Mouse (Mus musculus) embryonic facial prominence, embryonic 13.5 days (tissue): Measurements from ENCODE around the gene Itgb4. TPM values are rescaled to one million over a fixed set of nuclear protein-coding genes. Genes with fewer than 3 reads are reported as not detected.

Experiments
- ATAC-seq: fragments of 200-750 bp; cut with Nextera tagmentation; 2 replicates; pipeline ENCODE4 v1.8.0; 2017; ENCODE audit warnings: low read depth; ENCODE audit not compliant: insufficient number of reproducible peaks, insufficient read depth, low FRiP score, low TSS enrichment
- H3K27ac ChIP-seq: fragments of 300-500 bp; sonication (generic); 2 replicates; pipeline ENCODE4 v1.5.1; 2015; ENCODE audit warnings: moderate library complexity, mild to moderate bottlenecking, inconsistent platforms
- H3K27me3 ChIP-seq: fragments of 300-500 bp; sonication (generic); 2 replicates; pipeline ENCODE4 v1.6.1; 2015; ENCODE audit warnings: mild to moderate bottlenecking, inconsistent platforms
- H3K36me3 ChIP-seq: fragments of 300-500 bp; sonication (generic); 2 replicates; pipeline ENCODE4 v1.6.1; 2015; ENCODE audit warnings: mild to moderate bottlenecking, inconsistent platforms
- H3K4me1 ChIP-seq: fragments of 300-500 bp; sonication (generic); 2 replicates; pipeline ENCODE4 v1.6.1; 2015; ENCODE audit warnings: inconsistent platforms
- H3K4me2 ChIP-seq: fragments of 300-500 bp; sonication (generic); 2 replicates; pipeline ENCODE4 v1.6.1; 2015; ENCODE audit warnings: moderate library complexity, mild to moderate bottlenecking, inconsistent platforms
- H3K4me3 ChIP-seq: fragments of 300-500 bp; sonication (generic); 2 replicates; pipeline ENCODE4 v1.5.1; 2015; ENCODE audit warnings: mild to moderate bottlenecking, inconsistent platforms
- H3K9ac ChIP-seq: fragments of 300-500 bp; sonication (generic); 2 replicates; pipeline ENCODE4 v1.6.1; 2015; ENCODE audit warnings: mild to moderate bottlenecking, inconsistent platforms
- H3K9me3 ChIP-seq: fragments of 300-500 bp; sonication (generic); 2 replicates; pipeline ENCODE4 v1.6.1; 2016; ENCODE audit warnings: inconsistent platforms
- WGBS: fragments of 180-500 bp; shearing (Covaris S2); methylation state at CpG from one replicate; pipeline ENCODE4 v1.1.7; 2015; ENCODE audit warnings: mixed read lengths; 5-methylcytosine and 5-hydroxymethylcytosine counted together
- polyA plus RNA-seq: library from polyadenylated mRNA; unstranded; fragments of >200 nt; fragmentation: Nextera tagmentation; extraction: Ambion mirVana; gene quantifications from 2 replicates; pipeline ENCODE4 v1.2.1, GENCODE M21; 2015

Gene Itgb4
- polyA plus RNA-seq, 1 experiment from 2014 or later, result 11.6 TPM

DNA sequence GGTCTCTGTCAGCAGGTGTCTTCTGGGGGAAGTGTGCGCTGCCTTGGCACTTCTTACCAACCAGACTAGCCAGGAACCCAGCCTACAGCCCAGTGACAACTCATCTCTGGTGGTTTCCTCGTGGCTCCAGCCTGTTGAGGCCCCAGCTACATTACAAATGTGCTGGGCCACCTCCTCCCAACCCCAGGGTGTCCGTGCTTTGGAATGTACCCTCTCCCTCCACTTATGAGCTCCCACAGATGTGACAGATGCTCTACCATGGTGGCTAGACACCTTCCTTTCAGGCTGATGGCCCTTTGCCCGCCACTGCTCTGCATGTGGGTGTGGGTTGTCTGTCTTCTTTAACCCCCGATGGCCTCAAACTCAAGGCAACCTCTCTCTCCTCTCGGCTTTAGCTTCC is 27.2 kb downstream of the Itgb4 start:
- Histone ChIP-seq H3K4me2 (no peak overlapping the region), H3K9ac (no peak overlapping the region), H3K27me3 (peaks cover 5% of the 10 kb centered on the region; the same call in 1 of the 2 replicates), H3K9me3 (no peaks in the 10 kb centered on the region), H3K27ac (no peak overlapping the region), H3K4me1 (peaks cover 33% of the 10 kb centered on the region), H3K4me3 (no peak overlapping the region), H3K36me3 (peaks cover 7% of the 10 kb centered on the region; the same call in 1 of the 2 replicates)
- no peak for ATAC-seq
- WGBS, result 69% methylated on average over 6 of the region's 6 CpGs

DNA sequence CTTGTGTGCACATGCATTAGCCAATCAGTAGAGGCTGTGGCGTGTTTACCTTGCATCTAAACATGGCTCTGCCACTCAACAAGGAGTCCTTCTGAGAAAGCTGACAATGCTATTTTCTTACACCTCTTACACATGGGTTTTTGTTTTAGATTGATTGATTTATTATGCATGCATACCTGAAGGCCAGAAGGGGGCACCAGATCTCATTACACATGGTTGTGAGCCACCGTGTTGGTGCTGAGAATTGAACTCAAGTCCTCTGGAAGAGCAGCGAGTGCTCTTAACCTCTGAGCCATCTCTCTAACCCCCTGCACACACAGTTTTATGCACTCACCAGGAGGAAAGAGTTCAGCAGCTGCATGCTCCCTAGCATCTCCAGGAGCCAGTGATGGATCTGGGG is 28.4 kb downstream of the Itgb4 start:
- Histone ChIP-seq H3K27ac (no peak overlapping the region), H3K9me3 (no peaks in the 10 kb centered on the region), H3K9ac (no peak overlapping the region), H3K4me3 (no peak overlapping the region), H3K4me1 (peaks cover 33% of the 10 kb centered on the region), H3K4me2 (no peak overlapping the region), H3K27me3 (peaks cover 5% of the 10 kb centered on the region; the same call in 1 of the 2 replicates), H3K36me3 (peaks cover 18% of the 10 kb centered on the region)
- ATAC-seq, result no peak
- WGBS, result 93% methylated on average over 3 of the region's 3 CpGs

DNA sequence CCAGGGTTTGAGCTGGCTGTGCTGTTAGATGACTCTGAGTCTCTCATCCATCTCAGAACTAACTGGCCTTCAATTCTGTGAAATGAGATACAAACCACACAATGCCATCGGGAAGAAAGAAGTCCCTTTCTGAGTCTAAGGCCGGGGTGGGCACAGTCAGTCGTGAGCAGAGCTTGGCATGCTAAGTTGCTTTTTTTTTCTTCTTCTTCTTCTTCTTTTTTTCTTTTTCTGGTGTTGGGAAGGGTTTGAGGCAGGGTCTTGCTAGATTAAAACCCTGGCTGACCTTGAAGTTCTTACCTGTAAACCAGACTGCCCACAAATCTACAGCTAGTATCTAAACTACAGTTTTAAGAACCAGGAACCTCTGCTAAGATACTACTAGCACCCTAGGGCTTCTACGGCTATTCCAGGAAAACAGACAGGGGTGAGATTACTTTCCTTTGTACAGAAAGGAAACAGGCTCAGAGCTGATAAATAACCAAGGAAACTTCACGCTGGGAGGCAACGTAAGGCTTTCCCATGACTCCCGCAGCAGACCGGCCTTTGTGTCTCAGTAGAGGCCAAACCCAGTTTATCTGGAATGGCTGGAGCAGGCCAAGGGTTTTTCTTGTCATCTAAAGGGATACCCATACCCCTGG is 29.8 kb downstream of the Itgb4 start:
- Histone ChIP-seq H3K9ac (peak overlapping the region; percentile 74), H3K4me1 (peaks cover 33% of the 10 kb centered on the region), H3K9me3 (no peaks in the 10 kb centered on the region), H3K27ac (peak overlapping the region; percentile 76), H3K36me3 (peaks cover 32% of the 10 kb centered on the region), H3K4me3 (peak overlapping the region; percentile 38), H3K27me3 (peaks cover 5% of the 10 kb centered on the region; the same call in 1 of the 2 replicates), H3K4me2 (peak overlapping the region; percentile 70)
- 31% methylated on average over 8 of the region's 8 CpGs for WGBS
- no peak for ATAC-seq

DNA sequence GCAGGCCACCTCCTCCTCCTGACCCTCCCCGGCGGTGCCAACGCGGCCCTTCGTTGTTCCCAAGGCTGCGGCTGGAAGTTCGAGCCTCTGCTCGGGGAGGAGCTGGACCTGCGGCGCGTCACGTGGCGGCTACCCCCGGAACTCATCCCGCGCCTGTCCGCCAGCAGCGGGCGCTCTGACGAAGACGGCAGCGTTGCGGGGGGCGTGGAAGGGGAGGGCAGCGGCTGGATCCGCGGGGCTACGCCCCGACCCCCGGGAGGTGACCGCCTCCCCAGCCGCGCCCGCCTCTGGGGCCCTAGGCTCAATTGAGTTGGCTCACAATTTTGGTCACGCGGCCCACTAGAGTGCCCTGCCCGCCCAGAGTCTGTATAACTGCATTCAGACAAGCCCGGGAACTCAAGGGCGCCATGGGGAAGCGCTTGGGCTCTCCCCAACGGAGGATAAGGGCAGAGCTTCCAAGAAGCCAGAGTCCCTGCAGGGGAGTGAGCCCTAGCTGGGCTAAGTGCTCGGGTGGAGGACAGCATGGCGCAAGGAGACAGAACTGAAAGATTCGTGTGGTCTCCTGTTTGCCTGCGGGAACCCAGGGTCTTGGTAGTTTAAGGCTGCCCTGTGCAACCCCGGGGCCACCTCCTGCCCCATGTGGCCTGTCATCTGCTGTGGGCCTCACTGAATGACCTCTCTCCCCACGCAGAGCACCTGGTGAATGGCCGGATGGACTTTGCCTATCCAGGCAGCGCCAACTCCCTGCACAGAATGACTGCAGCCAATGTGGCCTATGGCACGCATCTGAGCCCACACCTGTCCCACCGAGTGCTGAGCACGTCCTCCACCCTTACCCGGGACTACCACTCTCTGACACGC is 30.6 kb downstream of the Itgb4 start:
- ATAC-seq, result peak; percentile 78
- H3K9ac ChIP-seq, result peak overlapping the region; percentile 74
- peak overlapping the region; percentile 38 for H3K4me3 ChIP-seq
- 4% methylated on average over 54 of the region's 54 CpGs for WGBS
- H3K27ac ChIP-seq, result peak overlapping the region; percentile 82
- peaks cover 40% of the 10 kb centered on the region for H3K36me3 ChIP-seq
- H3K9me3 ChIP-seq, result no peaks in the 10 kb centered on the region
- H3K4me2 ChIP-seq, result peak overlapping the region; percentile 70
- peaks cover 29% of the 10 kb centered on the region for H3K4me1 ChIP-seq
- H3K27me3 ChIP-seq, result peaks cover 4% of the 10 kb centered on the region; the same call in 1 of the 2 replicates

DNA sequence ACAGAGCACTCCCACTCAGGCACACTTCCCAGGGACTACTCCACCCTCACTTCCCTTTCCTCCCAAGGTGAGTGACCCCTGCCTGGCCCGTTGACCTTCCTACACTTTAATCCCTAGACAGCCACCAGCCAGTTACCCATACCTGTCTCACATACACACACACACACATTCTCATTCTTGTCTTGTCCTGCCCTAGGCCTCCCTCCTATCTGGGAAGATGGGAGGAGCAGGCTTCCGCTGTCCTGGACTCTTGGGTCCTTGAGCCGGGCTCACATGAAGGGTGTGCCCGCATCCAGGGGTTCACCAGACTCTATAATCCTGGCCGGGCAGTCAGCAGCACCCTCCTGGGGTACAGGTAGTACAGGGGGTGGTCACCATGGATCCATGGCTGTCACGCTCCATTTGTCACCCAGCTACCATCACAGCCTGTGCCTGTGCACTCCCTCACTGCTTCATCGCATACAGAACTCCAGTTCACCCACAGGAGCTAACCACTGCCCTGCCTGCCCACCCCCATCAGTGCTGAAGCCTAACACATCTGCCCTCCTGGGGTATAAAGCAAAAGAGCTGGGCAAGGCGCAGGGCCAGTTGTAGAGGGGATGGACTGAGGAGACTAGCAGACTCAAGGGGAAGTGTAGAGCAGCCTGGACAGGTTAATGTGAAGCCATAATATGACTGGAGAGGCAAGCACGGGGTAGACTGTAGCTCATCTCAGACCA is 31.4 kb downstream of the Itgb4 start:
- Histone ChIP-seq H3K27ac (peak overlapping the region; percentile 82), H3K9ac (peak overlapping the region; percentile 74), H3K36me3 (peaks cover 45% of the 10 kb centered on the region), H3K9me3 (no peaks in the 10 kb centered on the region), H3K4me1 (peaks cover 24% of the 10 kb centered on the region), H3K27me3 (no peaks in the 10 kb centered on the region; the same call in 1 of the 2 replicates), H3K4me3 (peak overlapping the region; percentile 38), H3K4me2 (peak overlapping the region; percentile 70)
- 61% methylated on average over 9 of the region's 9 CpGs for WGBS
- no peak; the same call in 1 of the 2 replicates for ATAC-seq

DNA sequence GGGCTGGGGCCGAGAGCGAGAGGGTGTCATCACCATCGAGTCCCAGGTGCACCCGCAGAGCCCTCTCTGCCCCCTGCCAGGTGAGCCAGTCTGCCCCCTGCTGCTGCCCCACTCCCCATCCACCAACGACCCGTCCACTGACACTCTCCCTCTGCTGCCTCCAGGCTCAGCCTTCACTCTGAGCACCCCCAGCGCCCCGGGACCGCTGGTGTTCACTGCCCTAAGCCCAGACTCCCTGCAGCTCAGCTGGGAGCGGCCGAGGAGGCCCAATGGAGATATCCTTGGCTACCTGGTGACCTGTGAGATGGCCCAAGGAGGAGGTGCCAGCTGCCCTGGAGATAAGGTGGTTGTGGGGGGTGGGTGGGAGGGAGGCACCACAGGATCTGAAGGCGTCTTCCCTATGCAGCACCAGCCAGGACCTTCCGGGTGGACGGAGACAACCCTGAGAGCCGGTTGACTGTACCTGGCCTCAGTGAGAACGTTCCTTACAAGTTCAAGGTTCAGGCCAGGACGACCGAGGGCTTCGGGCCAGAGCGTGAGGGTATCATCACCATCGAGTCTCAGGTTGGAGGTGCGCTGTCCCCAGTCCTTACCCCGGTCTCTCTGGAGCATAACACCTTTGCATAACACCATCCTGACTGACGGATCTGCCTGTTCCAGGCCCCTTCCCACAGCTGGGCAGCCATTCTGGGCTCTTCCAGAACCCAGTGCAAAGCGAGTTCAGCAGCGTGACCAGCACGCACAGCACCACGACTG is 32.8 kb downstream of the Itgb4 start:
- 87% methylated on average over 28 of the region's 28 CpGs for WGBS
- Histone ChIP-seq H3K27me3 (no peaks in the 10 kb centered on the region; the same call in 1 of the 2 replicates), H3K36me3 (peaks cover 45% of the 10 kb centered on the region), H3K9me3 (no peaks in the 10 kb centered on the region), H3K9ac (no peak overlapping the region), H3K4me3 (no peak overlapping the region), H3K4me2 (no peak overlapping the region), H3K27ac (no peak overlapping the region), H3K4me1 (peaks cover 36% of the 10 kb centered on the region)
- no peak for ATAC-seq

DNA sequence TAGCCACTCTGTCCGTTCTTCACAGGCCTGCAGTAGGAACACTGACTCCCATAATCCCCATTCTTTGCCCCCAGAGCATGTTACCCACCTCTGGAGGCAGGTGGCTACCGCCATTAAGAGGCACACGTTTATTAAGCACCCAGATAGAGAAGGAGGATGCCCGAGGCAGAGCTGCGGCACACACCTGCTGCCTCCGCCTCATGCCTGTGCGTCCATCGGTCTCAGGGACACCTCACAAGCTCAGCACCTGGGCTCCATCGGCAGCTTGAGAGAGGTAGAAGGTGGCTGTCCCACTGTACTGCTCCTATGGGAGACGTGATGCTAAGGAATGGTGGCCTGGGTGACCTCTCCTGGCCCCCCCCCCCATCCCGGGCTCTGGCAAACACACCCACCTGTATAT is 33.9 kb downstream of the Itgb4 start:
- Histone ChIP-seq H3K4me2 (no peak overlapping the region), H3K4me1 (peaks cover 42% of the 10 kb centered on the region), H3K9ac (no peak overlapping the region), H3K27me3 (no peaks in the 10 kb centered on the region; the same call in 1 of the 2 replicates), H3K27ac (no peak overlapping the region), H3K4me3 (no peak overlapping the region), H3K36me3 (peaks cover 44% of the 10 kb centered on the region), H3K9me3 (no peaks in the 10 kb centered on the region)
- 84% methylated on average over 11 of the region's 11 CpGs for WGBS
- no peak for ATAC-seq

DNA sequence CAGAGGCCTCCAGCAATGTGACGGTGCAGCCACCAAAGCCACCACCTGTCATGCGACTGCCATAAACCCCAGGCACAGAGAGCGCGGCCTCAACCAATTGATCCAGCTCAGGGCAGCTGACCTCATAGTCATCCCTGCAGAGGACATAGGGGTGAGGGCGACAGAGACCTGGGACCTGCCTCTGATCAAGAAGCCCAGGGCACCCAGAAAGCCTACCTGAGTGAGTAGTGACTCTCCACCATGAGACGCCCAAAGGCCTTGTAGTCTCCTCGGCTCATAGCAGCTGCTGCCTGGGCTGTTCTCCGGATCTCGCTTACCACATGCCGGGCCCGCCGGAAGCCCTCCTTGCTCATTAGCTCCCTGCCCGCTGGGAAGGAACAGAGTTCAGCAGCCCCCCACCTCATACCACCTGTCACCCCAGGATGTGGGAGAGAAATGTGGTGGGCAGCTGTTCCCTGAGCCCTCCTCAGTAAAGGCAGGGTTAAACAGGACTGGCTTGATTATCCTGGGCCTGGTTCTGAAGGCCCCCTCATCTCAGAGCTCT is 34.4 kb downstream of the Itgb4 start:
- Histone ChIP-seq H3K4me2 (no peak overlapping the region), H3K4me1 (peaks cover 42% of the 10 kb centered on the region), H3K36me3 (peaks cover 42% of the 10 kb centered on the region), H3K9me3 (no peaks in the 10 kb centered on the region), H3K4me3 (no peak overlapping the region), H3K27ac (no peak overlapping the region), H3K27me3 (no peaks in the 10 kb centered on the region; the same call in 1 of the 2 replicates), H3K9ac (no peak overlapping the region)
- WGBS, result 90% methylated on average over 13 of the region's 13 CpGs
- no peak for ATAC-seq

DNA sequence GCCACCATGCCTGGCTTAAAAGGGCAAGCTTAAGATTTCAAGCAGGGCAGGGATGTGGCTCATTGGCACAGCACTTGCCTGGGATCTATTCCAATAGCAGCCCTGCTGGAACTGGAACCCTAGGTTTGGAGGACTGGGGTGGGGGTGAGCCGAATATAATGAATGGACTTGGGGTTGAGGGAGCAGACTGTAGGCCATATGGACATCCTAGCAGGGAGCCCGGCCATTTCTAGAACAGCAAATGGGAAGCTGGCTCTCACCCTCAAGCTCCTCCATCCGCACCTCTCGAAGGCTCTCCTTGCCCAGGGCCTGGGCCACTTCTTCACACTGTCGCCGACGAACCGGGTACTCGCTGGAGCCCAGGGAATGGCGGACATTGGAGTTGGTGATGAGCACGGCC is 35.2 kb downstream of the Itgb4 start:
- H3K27ac ChIP-seq, result no peak overlapping the region
- H3K4me1 ChIP-seq, result peaks cover 39% of the 10 kb centered on the region
- WGBS, result 92% methylated on average over 11 of the region's 11 CpGs

DNA sequence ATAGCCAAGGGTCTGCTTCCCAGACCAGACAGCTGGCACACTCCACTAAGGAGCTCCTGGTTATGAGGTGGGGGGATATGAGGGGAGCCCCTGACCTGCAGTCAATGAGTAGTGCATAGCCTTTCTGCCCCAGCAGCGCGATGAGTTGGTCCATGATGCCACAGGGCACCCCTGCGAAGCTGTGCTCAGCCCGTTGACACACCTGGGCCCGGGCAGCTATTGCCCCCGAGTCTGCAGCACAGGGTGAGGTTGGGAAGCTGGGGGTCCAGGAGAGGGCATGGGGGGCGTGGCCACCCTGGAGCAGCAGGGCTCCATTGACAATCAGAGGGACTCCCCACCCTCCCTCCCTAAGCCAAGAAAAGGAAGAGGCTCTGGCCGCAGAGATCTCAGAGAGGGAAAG is 35.6 kb downstream of the Itgb4 start:
- Histone ChIP-seq H3K27ac (no peak overlapping the region), H3K36me3 (peaks cover 42% of the 10 kb centered on the region), H3K4me2 (no peak overlapping the region), H3K9ac (no peak overlapping the region), H3K4me1 (peaks cover 34% of the 10 kb centered on the region), H3K9me3 (no peaks in the 10 kb centered on the region), H3K27me3 (no peaks in the 10 kb centered on the region; the same call in 1 of the 2 replicates), H3K4me3 (no peak overlapping the region)
- no peak for ATAC-seq
- WGBS, result 91% methylated on average over 8 of the region's 8 CpGs

More for the DNA sequence above, 35.2 kb downstream of the Itgb4 start:
- Histone ChIP-seq H3K27me3 (no peaks in the 10 kb centered on the region; the same call in 1 of the 2 replicates), H3K4me3 (no peak overlapping the region), H3K9me3 (no peaks in the 10 kb centered on the region), H3K9ac (no peak overlapping the region), H3K36me3 (peaks cover 42% of the 10 kb centered on the region), H3K4me2 (no peak overlapping the region)
- ATAC-seq, result no peak
